Comparison of ENCODE assay signal across 8 mouse cellular contexts in the genomic region with DNA sequence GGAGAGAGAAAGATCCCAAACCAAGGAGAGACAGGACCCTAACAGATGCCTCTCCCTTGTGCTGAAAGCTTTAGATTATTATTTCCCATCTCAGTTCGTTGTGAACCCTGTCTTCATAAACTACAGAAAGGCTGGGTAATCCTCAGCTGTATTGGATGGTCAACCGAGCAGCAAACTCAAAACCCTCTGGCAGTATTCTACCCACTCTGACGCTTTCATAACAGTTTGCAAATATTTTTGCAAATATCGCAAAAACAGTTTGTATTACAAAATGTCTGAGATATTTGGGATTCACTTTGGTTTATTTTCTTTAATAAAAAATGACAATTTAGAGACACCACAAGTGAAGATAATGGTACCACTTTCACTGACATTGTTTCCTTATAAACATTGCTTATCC. TPM values are rescaled to one million over a fixed set of nuclear protein-coding genes. Genes with fewer than 3 reads are reported as not detected.
DNase-seq lines count a peak whose midpoint lies in the region; ATAC-seq and TF ChIP-seq lines count a peak whose summit lies in the region.

No protein-coding gene starts in this region.

- peak overlapping the region in 1 of 2 experiments; percentile 66; a peak in 2 of 4 replicates for H3K4me3 ChIP-seq in heart, embryonic 14.5 days (ENCODE audit: control insufficient read depth in 1 of 2, insufficient read depth in 1 of 2, low read depth in 1 of 2, low read length in 2 of 2)
- H3K4me3 ChIP-seq in MEL (ENCODE audit: control insufficient read depth in 1 of 2, insufficient read depth in 1 of 2, low read depth in 2 of 2, low read length in 2 of 2): peak overlapping the region in 1 of 2 experiments; percentile 78; a peak in 2 of 4 replicates
- H3K4me3 ChIP-seq in hindbrain, embryonic 13.5 days: peak overlapping the region; percentile 60
- peak overlapping the region; percentile 69 for H3K4me3 ChIP-seq in midbrain, embryonic 12.5 days

- no peaks in the 10 kb centered on the region for H3K9me3 ChIP-seq in heart, embryonic 14.5 days (ENCODE audit: control insufficient read depth, low read length)
- no peaks in the 10 kb centered on the region for H3K9me3 ChIP-seq in MEL (replicated peaks; ENCODE audit: insufficient read depth, low read length)
- no peaks in the 10 kb centered on the region for H3K9me3 ChIP-seq in hindbrain, embryonic 13.5 days
- no peaks in the 10 kb centered on the region for H3K9me3 ChIP-seq in midbrain, embryonic 12.5 days

- DNase-seq in heart, postnatal 14 days: no peak
- no peak for DNase-seq in MEL (ENCODE audit: low read depth, low spot score)
- DNase-seq in urinary bladder, adult 18-20 months (ENCODE audit: low spot score in 2 of 2): no peak
- no peak for DNase-seq in spleen, adult 12 weeks (ENCODE audit: low spot score)

- 79% methylated on average over 4 of the region's 4 CpGs for WGBS in heart, embryonic 14.5 days
- 76% methylated on average over 4 of the region's 4 CpGs for WGBS in hindbrain, embryonic 13.5 days
- WGBS in midbrain, embryonic 12.5 days: 72% methylated on average over 4 of the region's 4 CpGs

- no peak for TF ChIP-seq POLR2A in MEL (IDR thresholded peaks at IDR 0.05; ENCODE audit: control insufficient read depth in 1 of 2, insufficient read depth in 1 of 2, low read depth in 1 of 2, low read length in 2 of 2, poor library complexity in 1 of 2)

- no peaks in the 10 kb centered on the region for H3K36me3 ChIP-seq in heart, embryonic 14.5 days (ENCODE audit: control insufficient read depth, insufficient read depth, low read length)
- H3K36me3 ChIP-seq in MEL (ENCODE audit: control insufficient read depth in 1 of 2, insufficient read depth in 2 of 2, low read length in 2 of 2): peaks cover 0 to 15% of the 10 kb centered on the region in 2 experiments; a peak in 2 of 4 replicates
- no peaks in the 10 kb centered on the region for H3K36me3 ChIP-seq in hindbrain, embryonic 13.5 days
- H3K36me3 ChIP-seq in midbrain, embryonic 12.5 days: no peaks in the 10 kb centered on the region

- no peak for TF ChIP-seq RAD21 in MEL (IDR thresholded peaks at IDR 0.05; ENCODE audit: low read depth, low read length)

- peaks cover 5 to 14% of the 10 kb centered on the region in 2 experiments; a peak in 3 of 4 replicates for H3K4me1 ChIP-seq in heart, embryonic 14.5 days (ENCODE audit: control insufficient read depth in 2 of 2, insufficient read depth in 2 of 2, low read length in 2 of 2)
- H3K4me1 ChIP-seq in MEL (ENCODE audit: control insufficient read depth in 1 of 2, insufficient read depth in 2 of 2, low read length in 2 of 2): peaks cover 11 to 13% of the 10 kb centered on the region in 2 experiments
- H3K4me1 ChIP-seq in hindbrain, embryonic 13.5 days (replicated peaks): peaks cover 32% of the 10 kb centered on the region
- H3K4me1 ChIP-seq in midbrain, embryonic 12.5 days: peaks cover 25% of the 10 kb centered on the region

- peak overlapping the region; percentile 94 for H3K4me2 ChIP-seq in heart, embryonic 14.5 days (ENCODE audit: low read length)
- H3K4me2 ChIP-seq in hindbrain, embryonic 13.5 days: peak overlapping the region; percentile 68
- peak overlapping the region; percentile 61 for H3K4me2 ChIP-seq in midbrain, embryonic 12.5 days (replicated peaks)

- no peak for TF ChIP-seq CTCF in MEL (IDR thresholded peaks at IDR 0.05 in 2 of 3, conservative IDR thresholded peaks at IDR 0.05 in 1 of 3; ENCODE audit: control insufficient read depth in 1 of 3, insufficient read depth in 1 of 3, low read depth in 2 of 3, low read length in 3 of 3, poor library complexity in 1 of 3, severe bottlenecking in 1 of 3)

- no peaks in the 10 kb centered on the region for H3K27me3 ChIP-seq in heart, embryonic 14.5 days (ENCODE audit: control insufficient read depth, insufficient read depth, low read length)
- no peaks in the 10 kb centered on the region for H3K27me3 ChIP-seq in MEL (ENCODE audit: control insufficient read depth in 1 of 2, insufficient read depth in 2 of 2, low read length in 2 of 2)
- H3K27me3 ChIP-seq in hindbrain, embryonic 13.5 days: no peaks in the 10 kb centered on the region
- peaks cover 8% of the 10 kb centered on the region; the same call in 1 of the 2 replicates for H3K27me3 ChIP-seq in midbrain, embryonic 12.5 days

- no peak for TF ChIP-seq EP300 in MEL (IDR thresholded peaks at IDR 0.05; ENCODE audit: low read depth in 1 of 2, low read length in 2 of 2)

- intact Hi-C loops in heart, postnatal 14 days (cut with DNase I): loop anchor here (2.0 to 5.0 kb wide), 2 partner anchors 40 to 59 kb away; a partner anchor contains a TSS

- H3K79me2 ChIP-seq in MEL (ENCODE audit: control insufficient read depth, insufficient read depth, low read length, poor library complexity): peaks cover 1% of the 10 kb centered on the region; the same call in 1 of the 2 replicates

- ATAC-seq in heart, embryonic 14.5 days (ENCODE audit: insufficient number of reproducible peaks, insufficient read depth, low FRiP score, low read depth): no peak
- no peak for ATAC-seq in hindbrain, embryonic 13.5 days (ENCODE audit: low FRiP score)
- ATAC-seq in midbrain, embryonic 12.5 days (ENCODE audit: low FRiP score, low read depth): no peak
- ATAC-seq in megakaryocyte-erythroid progenitor cell, adult 5-6 weeks (replicated peaks; ENCODE audit: low FRiP score, low TSS enrichment, poor library complexity, severe bottlenecking): no peak

- peak overlapping the region; percentile 89 for H3K9ac ChIP-seq in heart, embryonic 14.5 days (ENCODE audit: low read length)
- peak overlapping the region; percentile 88 for H3K9ac ChIP-seq in MEL (ENCODE audit: control insufficient read depth, low read depth, low read length, poor library complexity, severe bottlenecking)
- peak overlapping the region; percentile 87 for H3K9ac ChIP-seq in hindbrain, embryonic 13.5 days
- peak overlapping the region; percentile 89 for H3K9ac ChIP-seq in midbrain, embryonic 12.5 days (replicated peaks)

- H3K27ac ChIP-seq in heart, embryonic 14.5 days (replicated peaks in 1 of 2; ENCODE audit: control insufficient read depth in 1 of 2, insufficient read depth in 1 of 2, low read depth in 2 of 2, low read length in 2 of 2): 0 out of 4 replicates have a peak overlapping the region, but pooled peaks of 1 of the 2 experiments have one; percentile 28
- no peak overlapping the region for H3K27ac ChIP-seq in MEL (ENCODE audit: control insufficient read depth, low read depth, low read length)
- H3K27ac ChIP-seq in hindbrain, embryonic 13.5 days: peak overlapping the region; percentile 99
- H3K27ac ChIP-seq in midbrain, embryonic 12.5 days (replicated peaks): peak overlapping the region; percentile 99; the same call in 1 of the 2 replicates

TF ChIP-seq in MEL, 35 proteins besides CTCF, POLR2A, EP300 and RAD21 (continues in another document):
- no peak for TF ChIP-seq SIN3A (IDR thresholded peaks at IDR 0.05; ENCODE audit: low read length)
- TF ChIP-seq TBP (IDR thresholded peaks at IDR 0.05; ENCODE audit: low read depth, low read length): no peak

RNA-seq across cellular contexts. Expression of a gene that starts 1.4 kb away (rescaled TPM):
- 7.6 and 8.1 TPM in 2 replicates for polyA plus RNA-seq in heart, embryonic 14.5 days (2014; fragmentation: Nextera tagmentation; extraction: Ambion mirVana)
- 1 to 10 TPM; 6.0 to 6.3 TPM for total RNA-seq in heart, postnatal 14 days (2021)
- 2.8 and 3.3 TPM in 2 replicates for total RNA-seq in MEL (2012; rRNA removed)
- 1 to 10 TPM in 1 of 2 experiments, not detected in 1; 6.4 TPM for polyA plus RNA-seq in MEL (2012; ENCODE audit: insufficient read depth in 1 of 2, insufficient read length in 2 of 2, low read depth in 1 of 2, low replicate concordance in 2 of 2, missing spikeins in 1 of 2)
- polyA plus RNA-seq in hindbrain, embryonic 13.5 days (2015; fragmentation: Nextera tagmentation; extraction: Ambion mirVana): 8.0 and 9.3 TPM in 2 replicates
- polyA plus RNA-seq in midbrain, embryonic 12.5 days (2016; fragmentation: Nextera tagmentation; extraction: Ambion mirVana): 12.6 and 13.3 TPM in 2 replicates
- 5.6 and 5.9 TPM in 2 replicates for total RNA-seq in megakaryocyte-erythroid progenitor cell, adult 5-6 weeks (2014; fragmentation: Nextera tagmentation)
- total RNA-seq in megakaryocyte-erythroid progenitor cell, adult 5-6 weeks (2017): 7.0 and 26.9 TPM in 2 replicates

RNA-seq across cellular contexts. Expression of a gene that starts 16.3 kb away (rescaled TPM):
- polyA plus RNA-seq in heart, embryonic 14.5 days (2014; fragmentation: Nextera tagmentation; extraction: Ambion mirVana): 5.1 and 5.5 TPM in 2 replicates
- 1 to 10 TPM; 3.3 to 4.0 TPM for total RNA-seq in heart, postnatal 14 days (2021)
- 0.10 and 0.35 TPM in 2 replicates for total RNA-seq in MEL (2012; rRNA removed)
- polyA plus RNA-seq in MEL (2012; ENCODE audit: insufficient read depth in 1 of 2, insufficient read length in 2 of 2, low read depth in 1 of 2, low replicate concordance in 2 of 2, missing spikeins in 1 of 2): under 1 TPM in 1 of 2 experiments, not detected in 1; 0.18 TPM
- polyA plus RNA-seq in hindbrain, embryonic 13.5 days (2015; fragmentation: Nextera tagmentation; extraction: Ambion mirVana): 1.8 and 2.7 TPM in 2 replicates
- 3.4 and 3.9 TPM in 2 replicates for polyA plus RNA-seq in midbrain, embryonic 12.5 days (2016; fragmentation: Nextera tagmentation; extraction: Ambion mirVana)
- 0.32 and 0.39 TPM in 2 replicates for total RNA-seq in megakaryocyte-erythroid progenitor cell, adult 5-6 weeks (2014; fragmentation: Nextera tagmentation)
- total RNA-seq in megakaryocyte-erythroid progenitor cell, adult 5-6 weeks (2017): 0.46 and 2.2 TPM in 2 replicates

RNA-seq across cellular contexts. Expression of a gene that starts 58.5 kb away (rescaled TPM):
- 186 and 200 TPM in 2 replicates for polyA plus RNA-seq in heart, embryonic 14.5 days (2014; fragmentation: Nextera tagmentation; extraction: Ambion mirVana)
- 10 to 100 TPM; 78.3 to 88.3 TPM for total RNA-seq in heart, postnatal 14 days (2021)
- total RNA-seq in MEL (2012; rRNA removed): 47.5 and 56.9 TPM in 2 replicates
- 100 to 1,000 TPM in 1 of 2 experiments, 10 to 100 TPM in 1; 46.4 to 352 TPM for polyA plus RNA-seq in MEL (2012; ENCODE audit: insufficient read depth in 1 of 2, insufficient read length in 2 of 2, low read depth in 1 of 2, low replicate concordance in 2 of 2, missing spikeins in 1 of 2)
- polyA plus RNA-seq in hindbrain, embryonic 13.5 days (2015; fragmentation: Nextera tagmentation; extraction: Ambion mirVana): 848 and 849 TPM in 2 replicates
- 618 and 658 TPM in 2 replicates for polyA plus RNA-seq in midbrain, embryonic 12.5 days (2016; fragmentation: Nextera tagmentation; extraction: Ambion mirVana)
- total RNA-seq in megakaryocyte-erythroid progenitor cell, adult 5-6 weeks (2014; fragmentation: Nextera tagmentation): 42.0 and 85.4 TPM in 2 replicates
- total RNA-seq in megakaryocyte-erythroid progenitor cell, adult 5-6 weeks (2017): 155 and 210 TPM in 2 replicates

RNA-seq across cellular contexts. Expression of a gene that starts 59.7 kb away (rescaled TPM):
- polyA plus RNA-seq in heart, embryonic 14.5 days (2014; fragmentation: Nextera tagmentation; extraction: Ambion mirVana): 89.0 and 117 TPM in 2 replicates
- 10 to 100 TPM; 70.4 to 74.2 TPM for total RNA-seq in heart, postnatal 14 days (2021)
- total RNA-seq in MEL (2012; rRNA removed): 27.1 and 33.9 TPM in 2 replicates
- polyA plus RNA-seq in MEL (2012; ENCODE audit: insufficient read depth in 1 of 2, insufficient read length in 2 of 2, low read depth in 1 of 2, low replicate concordance in 2 of 2, missing spikeins in 1 of 2): 10 to 100 TPM in 1 of 2 experiments, not detected in 1; 47.3 TPM
- polyA plus RNA-seq in hindbrain, embryonic 13.5 days (2015; fragmentation: Nextera tagmentation; extraction: Ambion mirVana): 137 and 141 TPM in 2 replicates
- polyA plus RNA-seq in midbrain, embryonic 12.5 days (2016; fragmentation: Nextera tagmentation; extraction: Ambion mirVana): 116 and 124 TPM in 2 replicates
- 41.7 and 81.2 TPM in 2 replicates for total RNA-seq in megakaryocyte-erythroid progenitor cell, adult 5-6 weeks (2014; fragmentation: Nextera tagmentation)
- 23.6 and 28.0 TPM in 2 replicates for total RNA-seq in megakaryocyte-erythroid progenitor cell, adult 5-6 weeks (2017)
